Comparison of ENCODE assay signal across 18 mouse cellular contexts in genomic region chr13:13461446-13462192, GRCm38 (mm10). TPM values are rescaled to one million over a fixed set of nuclear protein-coding genes. Genes with fewer than 3 reads are reported as not detected.
A peak's percentile ranks its signal among the peaks of the same experiment; 100 is the strongest.
DNase-seq lines count a peak whose midpoint lies in the region; ATAC-seq and TF ChIP-seq lines count a peak whose summit lies in the region.
"Had no signal": no experiment of that assay in that cellular context is flagged by ENCODE, and none has a peak within 500 bp of the region (broad histone marks: within the 10 kb centered on the region; RNA-seq: fewer than 3 reads in every experiment).

No protein-coding gene starts in this region.

- no peak overlapping the region for H3K9ac ChIP-seq in hindbrain, embryonic 13.5 days
- H3K9ac ChIP-seq in hindbrain, embryonic 12.5 days: no peak overlapping the region
- no peak overlapping the region for H3K9ac ChIP-seq in midbrain, embryonic 16.5 days (ENCODE audit: low read depth, low read length)
- no peak overlapping the region for H3K9ac ChIP-seq in midbrain, embryonic 13.5 days (replicated peaks)
- H3K9ac ChIP-seq in stomach, postnatal 0 days (ENCODE audit: low read length): no peak overlapping the region
- H3K9ac ChIP-seq: embryonic facial prominence, embryonic 12.5 days; liver, embryonic 14.5 days had no signal

- no peak for TF ChIP-seq CTCF in stomach, postnatal 0 days (IDR thresholded peaks at IDR 0.05; ENCODE audit: low read depth)

- H3K36me3 ChIP-seq in hindbrain, embryonic 13.5 days: no peaks in the 10 kb centered on the region
- H3K36me3 ChIP-seq in hindbrain, embryonic 12.5 days: no peaks in the 10 kb centered on the region
- no peaks in the 10 kb centered on the region for H3K36me3 ChIP-seq in midbrain, embryonic 16.5 days (ENCODE audit: control insufficient read depth, insufficient read depth, low read length)
- no peaks in the 10 kb centered on the region for H3K36me3 ChIP-seq in midbrain, embryonic 13.5 days
- H3K36me3 ChIP-seq in stomach, postnatal 0 days (ENCODE audit: control insufficient read depth, insufficient read depth, low read length): no peaks in the 10 kb centered on the region
- H3K36me3 ChIP-seq: embryonic facial prominence, embryonic 12.5 days; G1E had no signal

- 61% methylated on average over 4 of the region's 4 CpGs for WGBS in hindbrain, embryonic 13.5 days
- WGBS in hindbrain, embryonic 12.5 days: 75% methylated on average over 4 of the region's 4 CpGs
- 72% methylated on average over 4 of the region's 4 CpGs for WGBS in midbrain, embryonic 16.5 days
- WGBS in midbrain, embryonic 13.5 days: 76% methylated on average over 4 of the region's 4 CpGs
- 77% methylated on average over 4 of the region's 4 CpGs for WGBS in stomach, postnatal 0 days

- peaks cover 4% of the 10 kb centered on the region; the same call in 1 of the 2 replicates for H3K4me1 ChIP-seq in hindbrain, embryonic 13.5 days (replicated peaks)
- no peaks in the 10 kb centered on the region for H3K4me1 ChIP-seq in hindbrain, embryonic 12.5 days
- no peaks in the 10 kb centered on the region for H3K4me1 ChIP-seq in midbrain, embryonic 16.5 days (ENCODE audit: control insufficient read depth, insufficient read depth, low read length)
- 0 out of 2 replicates have a peak, but pooled peaks cover 2% of the 10 kb centered on the region for H3K4me1 ChIP-seq in midbrain, embryonic 13.5 days (replicated peaks)
- no peaks in the 10 kb centered on the region for H3K4me1 ChIP-seq in stomach, postnatal 0 days (replicated peaks; ENCODE audit: control insufficient read depth, insufficient read depth)
- H3K4me1 ChIP-seq: megakaryocyte, embryonic 14.5 days had no signal

- no peaks in the 10 kb centered on the region for H3K9me3 ChIP-seq in hindbrain, embryonic 13.5 days
- no peaks in the 10 kb centered on the region for H3K9me3 ChIP-seq in hindbrain, embryonic 12.5 days (replicated peaks)
- no peaks in the 10 kb centered on the region for H3K9me3 ChIP-seq in midbrain, embryonic 16.5 days (replicated peaks; ENCODE audit: control insufficient read depth, low read length, poor library complexity, severe bottlenecking)
- H3K9me3 ChIP-seq in midbrain, embryonic 13.5 days: no peaks in the 10 kb centered on the region
- H3K9me3 ChIP-seq in stomach, postnatal 0 days (ENCODE audit: control insufficient read depth, low read length): no peaks in the 10 kb centered on the region
- H3K9me3 ChIP-seq: embryonic facial prominence, embryonic 12.5 days; G1E; megakaryocyte, embryonic 14.5 days had no signal

- H3K27ac ChIP-seq in hindbrain, embryonic 13.5 days: no peak overlapping the region
- no peak overlapping the region for H3K27ac ChIP-seq in hindbrain, embryonic 12.5 days
- H3K27ac ChIP-seq in midbrain, embryonic 16.5 days (ENCODE audit: low read length): no peak overlapping the region
- no peak overlapping the region; the same call in 1 of the 2 replicates for H3K27ac ChIP-seq in midbrain, embryonic 13.5 days
- H3K27ac ChIP-seq in stomach, postnatal 0 days (replicated peaks): 0 out of 2 replicates have a peak overlapping the region, but pooled peaks have one; percentile 13
- H3K27ac ChIP-seq: embryonic facial prominence, embryonic 12.5 days; layer of hippocampus, adult 2 months; liver, embryonic 14.5 days had no signal

- no peak for TF ChIP-seq EP300 in stomach, postnatal 0 days (optimal IDR thresholded peaks at IDR 0.05)

- ATAC-seq in hindbrain, embryonic 13.5 days (ENCODE audit: low FRiP score): peak; percentile 40; the same call in 1 of the 2 replicates
- ATAC-seq in hindbrain, embryonic 12.5 days (ENCODE audit: low FRiP score): no peak
- peak; percentile 44; the same call in 1 of the 2 replicates for ATAC-seq in midbrain, embryonic 16.5 days
- ATAC-seq in midbrain, embryonic 13.5 days: no peak
- ATAC-seq in stomach, postnatal 0 days (ENCODE audit: low FRiP score, low TSS enrichment): no peak
- ATAC-seq: intestine, embryonic 16.5 days had no signal

- no peak overlapping the region for H3K4me2 ChIP-seq in hindbrain, embryonic 13.5 days
- no peak overlapping the region for H3K4me2 ChIP-seq in hindbrain, embryonic 12.5 days (replicated peaks)
- no peak overlapping the region for H3K4me2 ChIP-seq in midbrain, embryonic 16.5 days (ENCODE audit: low read length)
- no peak overlapping the region for H3K4me2 ChIP-seq in midbrain, embryonic 13.5 days (replicated peaks)
- no peak overlapping the region for H3K4me2 ChIP-seq in stomach, postnatal 0 days (replicated peaks; ENCODE audit: low read depth)
- H3K4me2 ChIP-seq: embryonic facial prominence, embryonic 12.5 days had no signal

- peak; percentile 59 for DNase-seq in fibroblast of lung, adult 2 months (ENCODE audit: low read depth)
- DNase-seq in stomach, postnatal 0 days (ENCODE audit: low spot score): no peak
- no peak for DNase-seq in thymus, postnatal 10 days (ENCODE audit: low spot score in 2 of 2)
- DNase-seq: adrenal gland, adult 2 months; cerebellum, adult 18-20 months; gastrocnemius, postnatal 14 days; lung, postnatal 10 days; thymus, postnatal 25 days had no signal

- H3K27me3 ChIP-seq in hindbrain, embryonic 13.5 days: no peaks in the 10 kb centered on the region
- no peaks in the 10 kb centered on the region for H3K27me3 ChIP-seq in hindbrain, embryonic 12.5 days
- no peaks in the 10 kb centered on the region for H3K27me3 ChIP-seq in midbrain, embryonic 16.5 days (ENCODE audit: control insufficient read depth, insufficient read depth, low read depth, low read length)
- H3K27me3 ChIP-seq in midbrain, embryonic 13.5 days: no peaks in the 10 kb centered on the region
- no peaks in the 10 kb centered on the region for H3K27me3 ChIP-seq in stomach, postnatal 0 days (ENCODE audit: control insufficient read depth, insufficient read depth, low read length)
- H3K27me3 ChIP-seq: embryonic facial prominence, embryonic 12.5 days had no signal

- H3K4me3 ChIP-seq in hindbrain, embryonic 13.5 days: no peak overlapping the region
- no peak overlapping the region for H3K4me3 ChIP-seq in hindbrain, embryonic 12.5 days
- no peak overlapping the region for H3K4me3 ChIP-seq in midbrain, embryonic 16.5 days (ENCODE audit: low read depth, low read length)
- no peak overlapping the region for H3K4me3 ChIP-seq in midbrain, embryonic 13.5 days (replicated peaks)
- no peak overlapping the region for H3K4me3 ChIP-seq in stomach, postnatal 0 days (ENCODE audit: low read depth, low read length)
- H3K4me3 ChIP-seq: embryonic facial prominence, embryonic 12.5 days; layer of hippocampus, adult 2 months; megakaryocyte, embryonic 14.5 days had no signal

RNA-seq across cellular contexts. Expression of gene Nid1, which starts 24.3 kb away (rescaled TPM):
- 48.0 and 53.6 TPM in 2 replicates for polyA plus RNA-seq in hindbrain, embryonic 13.5 days (2015; fragmentation: Nextera tagmentation; extraction: Ambion mirVana)
- 51.8 and 58.7 TPM in 2 replicates for polyA plus RNA-seq in hindbrain, embryonic 12.5 days (2016; fragmentation: Nextera tagmentation; extraction: Ambion mirVana)
- polyA plus RNA-seq in midbrain, embryonic 16.5 days (2015; fragmentation: Nextera tagmentation; extraction: Ambion mirVana): 35.7 and 37.8 TPM in 2 replicates
- polyA plus RNA-seq in midbrain, embryonic 13.5 days (2015; fragmentation: Nextera tagmentation; extraction: Ambion mirVana): 27.9 and 29.9 TPM in 2 replicates
- polyA plus RNA-seq in stomach, postnatal 0 days (2015; fragmentation: Nextera tagmentation; extraction: Ambion mirVana): 36.2 and 42.6 TPM in 2 replicates
- polyA plus RNA-seq: G1E had no signal

Comparison
In these comparisons a context has a peak if more than half of its experiments do, and no peak if none do; other contexts are left out.
1. ATAC-seq: peak in hindbrain, embryonic 13.5 days (single experiment) and midbrain, embryonic 16.5 days (single experiment); none in hindbrain, embryonic 12.5 days (single experiment), midbrain, embryonic 13.5 days (single experiment) and stomach, postnatal 0 days (single experiment).